Mouse (Mus musculus) frontal cortex, postnatal 36 days (tissue): ENCODE measurements around the gene Traf3ip1.

ENCODE experiments used
- DNase-seq, 2 experiments: peaks; one replicate each; pipeline ENCODE4 v3.0.0; 2022; ENCODE audit warnings: low spot score in 2 of 2

Traf3ip1 gene

DNA sequence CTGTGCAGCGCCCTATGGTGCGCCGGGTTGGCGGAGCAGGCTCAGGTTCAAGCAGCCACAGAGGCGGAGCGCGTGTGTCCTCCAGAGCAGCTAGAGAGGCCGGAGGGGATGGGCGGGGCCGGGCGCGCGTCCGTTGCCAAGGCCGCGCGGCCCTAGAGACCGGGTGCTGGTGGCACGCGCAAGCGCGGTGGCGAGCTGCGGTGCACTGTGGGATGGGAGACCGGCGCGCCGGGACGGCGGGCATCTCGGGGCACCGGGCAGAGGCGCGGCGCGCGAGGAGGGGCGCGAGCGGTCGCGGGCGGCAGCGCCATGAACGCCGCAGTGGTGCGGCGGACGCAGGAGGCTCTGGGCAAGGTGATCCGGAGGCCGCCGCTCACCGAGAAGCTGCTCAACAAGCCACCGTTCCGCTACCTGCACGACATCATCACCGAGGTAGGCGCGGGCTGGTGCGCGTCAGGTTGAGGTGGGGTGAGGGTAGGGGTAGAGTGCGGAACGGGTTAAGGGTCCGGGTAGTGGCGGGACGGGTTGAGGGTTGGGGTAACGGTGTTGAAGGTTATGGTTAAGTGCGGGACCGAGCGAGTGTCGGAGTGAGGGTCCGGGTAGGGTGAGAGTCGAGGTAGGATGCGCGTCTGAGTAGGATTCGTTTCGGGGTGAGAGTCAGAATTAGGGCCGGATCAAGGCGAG, at the start of gene Traf3ip1:
Traf3ip1 (plus strand) TSS at position 191 of the 684 bp plus-strand sequence.
- DNase-seq, result peak; percentile 90

DNA sequence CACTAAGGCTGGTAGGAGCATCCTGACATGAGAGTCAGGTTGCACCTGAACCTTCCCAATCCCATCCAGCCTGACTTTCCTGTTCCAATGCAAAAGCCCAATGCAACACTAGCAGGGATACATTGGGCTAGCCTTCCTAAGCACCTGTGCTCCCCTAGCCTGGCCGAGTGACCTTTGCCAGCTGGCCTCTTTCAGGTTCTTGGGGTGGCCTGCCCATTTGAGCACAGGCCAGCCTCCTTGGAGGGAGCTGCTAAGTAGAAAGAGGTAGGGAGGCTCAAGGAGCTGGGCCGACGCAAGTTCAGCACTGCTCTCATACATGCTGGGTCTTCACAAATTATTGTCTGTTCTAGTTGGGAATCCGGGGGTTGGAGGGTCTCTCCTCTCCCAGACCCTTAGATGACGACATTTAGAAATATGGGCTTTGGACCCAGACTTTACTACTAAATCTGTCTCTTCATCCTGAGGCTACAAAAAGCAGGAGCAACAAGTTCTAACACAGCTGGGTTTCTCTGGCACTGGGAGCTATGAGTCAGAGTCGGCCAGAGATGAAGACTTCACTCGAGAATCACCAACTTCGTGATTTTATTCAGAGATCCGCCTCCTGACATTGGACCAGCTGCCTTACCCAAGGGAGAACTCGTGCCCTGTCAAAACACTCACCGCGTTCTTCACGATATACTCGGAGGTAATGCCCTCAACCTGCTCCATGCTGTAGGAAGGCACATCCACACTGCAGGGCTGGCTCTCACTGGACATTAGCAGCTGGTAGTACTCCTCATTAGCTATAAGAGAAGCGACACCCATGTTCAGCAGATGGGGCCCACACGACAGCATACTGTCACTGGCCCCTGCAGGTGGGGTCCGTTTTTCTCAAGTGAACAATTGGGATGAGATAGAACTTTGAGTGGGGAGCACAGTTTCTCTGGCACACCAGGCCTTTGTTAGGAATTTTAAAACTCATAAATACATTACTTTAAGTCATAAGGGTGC, 49.3 kb upstream of the Traf3ip1 start:
- peak; percentile 19 to 63 for DNase-seq

DNA sequence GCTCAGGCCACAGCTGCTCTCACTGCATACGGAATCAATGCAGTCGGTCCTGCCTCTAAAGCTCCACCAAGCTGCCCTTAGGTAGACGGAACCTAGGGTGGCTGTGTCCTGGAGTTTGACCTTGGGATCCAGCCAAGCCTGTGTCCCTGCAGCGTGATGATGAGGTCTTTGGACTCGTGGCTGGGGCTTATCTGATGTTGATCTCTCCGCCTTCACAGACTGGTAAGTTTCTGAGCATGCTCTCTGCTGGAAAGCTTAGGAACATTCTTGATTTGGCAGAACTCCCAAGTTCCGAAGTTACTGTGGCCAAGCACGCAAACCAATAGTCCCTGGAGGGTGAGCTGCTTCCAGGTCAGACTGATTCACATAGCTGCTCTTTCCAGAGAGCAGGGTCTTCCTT, 48.4 kb upstream of the Traf3ip1 start:
- DNase-seq, result peak; percentile 19 to 22

DNA sequence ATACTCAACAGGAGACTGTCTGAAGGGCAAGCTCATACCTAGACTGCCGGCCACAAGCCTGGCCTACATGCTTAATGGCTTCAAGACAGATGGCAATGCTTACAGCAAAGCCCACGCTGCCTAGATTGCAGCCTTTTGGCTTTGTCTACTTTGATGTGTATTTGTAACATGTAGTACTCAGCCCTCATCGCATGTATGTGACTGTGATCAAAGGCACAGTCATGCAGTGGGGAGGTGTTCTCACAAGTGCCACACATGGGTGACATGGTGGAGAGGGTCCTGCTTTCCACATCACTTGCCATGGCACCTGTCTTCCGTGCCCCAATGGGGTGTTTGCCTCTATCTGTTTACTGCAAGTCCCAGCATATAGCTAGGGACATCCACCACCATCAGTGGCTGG, 47.9 kb upstream of the Traf3ip1 start:
- DNase-seq, result no peak

DNA sequence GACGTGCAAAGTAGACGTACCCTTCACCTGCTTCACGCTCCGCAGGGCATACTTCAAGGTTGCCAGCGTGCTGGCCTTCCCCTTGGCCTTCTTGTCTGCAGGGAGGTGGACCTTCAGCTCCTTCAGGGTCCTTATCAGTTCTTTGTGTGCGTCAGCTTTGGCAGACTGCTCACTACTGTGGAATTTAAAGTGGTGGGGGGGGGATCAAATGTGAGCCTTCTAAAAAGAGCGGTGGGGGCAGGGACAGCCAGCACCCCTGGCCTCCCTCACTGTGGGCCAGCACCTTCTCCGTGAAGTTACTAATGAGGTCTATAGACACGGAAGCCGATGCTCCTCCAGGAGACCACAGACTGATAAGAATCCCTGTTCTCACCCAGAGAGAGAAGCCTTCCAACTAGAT, 45.8 kb upstream of the Traf3ip1 start:
- DNase-seq, result no peak

DNA sequence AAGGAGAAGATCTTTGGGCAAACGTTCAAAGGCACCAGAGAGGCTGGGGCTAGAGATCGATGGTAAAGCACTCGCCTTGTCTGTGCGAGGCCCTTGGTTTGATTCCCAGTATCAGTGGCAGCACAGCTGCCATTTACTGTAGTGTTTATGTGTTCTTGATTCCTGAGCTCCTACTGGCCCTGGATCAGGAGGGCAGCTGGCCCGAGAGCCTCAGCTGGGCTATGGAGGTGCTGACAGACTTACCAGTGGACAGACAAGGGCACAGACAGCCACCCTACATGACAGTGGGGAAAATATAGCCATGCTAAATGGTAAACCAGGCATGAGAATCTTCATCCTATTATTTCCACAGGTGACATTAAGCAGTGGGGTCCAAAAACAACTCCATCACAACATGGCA, 43.6 kb upstream of the Traf3ip1 start:
- no peak for DNase-seq

DNA sequence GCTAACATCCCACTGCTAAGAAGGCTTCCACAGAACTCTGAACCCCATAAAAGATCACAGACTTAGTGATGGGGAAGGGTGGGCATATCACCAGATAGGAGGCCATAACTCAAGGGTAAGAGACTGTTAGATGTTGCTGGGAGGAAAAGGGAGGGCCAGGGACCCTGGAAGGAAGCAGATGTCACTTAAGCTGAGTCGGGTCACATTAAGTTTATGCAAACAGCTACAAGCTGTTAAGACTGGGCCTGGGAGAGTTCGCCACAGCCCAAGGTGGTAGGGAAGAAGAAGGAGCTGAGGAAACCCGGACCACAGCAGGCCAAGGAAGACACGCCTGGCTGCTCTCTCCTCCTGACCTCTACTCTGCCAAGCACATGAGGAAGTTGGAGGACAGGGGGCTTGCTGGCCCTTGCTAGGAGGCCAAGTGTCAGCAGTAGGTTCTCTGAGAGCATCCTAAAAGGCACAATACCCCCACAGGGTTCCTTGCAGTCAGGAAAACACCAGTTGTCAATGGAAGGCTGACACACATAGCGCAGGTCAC, 42.8 kb upstream of the Traf3ip1 start:
- DNase-seq, result no peak

DNA sequence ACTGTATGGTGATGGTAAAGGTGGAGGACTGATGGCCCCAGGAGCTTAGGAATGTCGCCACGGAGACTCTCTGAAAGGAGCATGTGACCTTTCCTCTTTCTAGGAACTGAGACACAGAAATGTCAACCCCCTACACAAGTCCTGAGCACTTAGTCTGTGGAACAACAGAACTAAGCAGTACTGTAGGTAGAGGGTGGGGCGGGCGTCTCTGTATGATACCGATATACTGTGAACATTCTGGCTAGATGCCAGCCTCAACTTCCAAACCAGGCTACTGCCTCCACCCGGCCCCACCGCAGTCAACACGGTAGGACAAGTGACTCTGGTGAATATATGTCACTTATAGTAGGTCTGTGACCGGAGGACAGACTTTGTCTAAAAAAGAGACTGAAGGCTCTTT, 40.5 kb upstream of the Traf3ip1 start:
- no peak for DNase-seq

DNA sequence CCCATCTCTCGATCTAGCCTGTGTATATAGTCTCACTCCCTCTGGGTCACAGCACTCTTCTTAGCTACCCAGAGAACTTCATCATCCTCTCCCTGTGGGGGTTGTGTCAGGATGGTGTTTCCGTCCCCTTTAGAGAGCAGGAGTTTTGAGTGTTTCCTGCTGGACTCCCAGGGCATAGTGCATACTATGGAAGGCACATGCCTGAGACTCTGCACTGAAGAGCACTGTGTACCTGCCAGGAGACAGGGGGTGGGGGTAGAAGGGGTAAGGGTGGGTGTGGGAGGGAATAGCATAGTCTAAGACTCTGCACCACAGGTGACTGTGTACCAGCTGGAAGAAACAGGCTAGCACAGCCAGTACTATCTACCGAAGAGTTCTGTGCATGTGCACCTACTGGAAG, 40.1 kb upstream of the Traf3ip1 start:
- no peak for DNase-seq

DNA sequence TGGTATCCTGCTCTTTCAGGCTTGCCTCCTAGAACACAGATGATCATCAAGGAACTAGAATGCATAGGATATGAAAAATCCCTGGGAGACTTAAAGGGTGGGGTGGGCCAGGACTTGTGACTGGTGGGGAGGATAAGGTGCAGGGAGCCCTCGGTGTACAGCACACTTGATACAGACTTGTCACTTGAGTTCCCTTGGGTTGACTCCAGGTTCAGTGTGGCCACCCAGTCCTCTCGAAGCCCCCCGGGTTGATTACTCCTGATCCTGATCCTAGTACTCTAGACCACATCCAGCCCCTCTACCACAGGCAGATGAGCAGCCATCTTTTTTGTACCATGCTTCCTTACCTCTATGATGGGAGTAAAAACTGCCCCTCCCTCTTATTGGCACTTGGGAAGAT, 39.5 kb upstream of the Traf3ip1 start:
- no peak for DNase-seq

DNA sequence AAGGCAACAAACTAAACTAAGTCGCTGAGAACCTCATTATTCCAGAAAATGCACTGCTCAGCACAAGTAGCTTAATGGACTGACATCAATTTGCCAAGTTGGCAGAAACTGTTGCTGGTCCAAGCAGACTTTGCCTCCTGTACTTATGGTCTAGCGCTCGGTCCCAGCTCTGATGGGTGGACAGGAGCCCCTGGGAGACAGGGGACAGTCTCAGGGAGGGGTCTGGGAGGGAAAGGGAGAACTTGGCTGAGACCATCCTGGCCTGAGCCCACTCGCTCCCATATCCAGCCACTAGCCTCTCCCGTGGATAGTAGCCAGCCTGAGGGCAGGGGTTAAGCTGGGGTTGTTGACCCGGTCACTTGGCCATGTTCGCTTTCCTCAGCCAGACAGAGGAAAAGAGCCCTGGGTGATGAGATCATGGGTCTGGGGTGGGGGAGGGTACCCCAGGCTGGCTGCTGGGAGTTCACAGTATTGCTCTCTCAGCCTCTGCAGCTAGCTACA, 38.7 kb upstream of the Traf3ip1 start:
- DNase-seq, result no peak

DNA sequence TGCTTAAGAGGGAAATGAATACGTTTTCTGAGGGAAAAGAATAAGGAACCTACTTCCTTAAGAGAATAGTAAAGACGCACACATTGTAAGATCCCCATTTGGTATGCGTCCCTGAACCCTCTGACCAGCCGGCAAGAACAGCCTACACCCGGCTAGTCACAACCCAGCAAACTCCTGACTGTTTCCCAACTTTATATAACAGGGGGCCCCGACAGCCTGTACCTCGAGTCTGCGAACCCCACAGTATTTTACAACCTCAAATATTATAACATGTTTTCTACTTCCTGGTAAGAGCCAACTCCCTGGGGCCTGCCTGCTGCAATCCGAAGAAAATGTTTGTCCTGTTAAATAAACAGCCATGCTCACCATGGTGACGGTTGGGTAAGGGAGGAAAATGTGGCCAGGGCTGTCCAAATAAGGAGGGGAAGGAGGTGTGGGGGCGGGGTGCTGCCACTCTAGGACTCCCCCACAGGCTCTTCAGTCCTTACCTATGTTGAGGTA, 38.1 kb upstream of the Traf3ip1 start:
- DNase-seq, result peak; percentile 25 to 27

DNA sequence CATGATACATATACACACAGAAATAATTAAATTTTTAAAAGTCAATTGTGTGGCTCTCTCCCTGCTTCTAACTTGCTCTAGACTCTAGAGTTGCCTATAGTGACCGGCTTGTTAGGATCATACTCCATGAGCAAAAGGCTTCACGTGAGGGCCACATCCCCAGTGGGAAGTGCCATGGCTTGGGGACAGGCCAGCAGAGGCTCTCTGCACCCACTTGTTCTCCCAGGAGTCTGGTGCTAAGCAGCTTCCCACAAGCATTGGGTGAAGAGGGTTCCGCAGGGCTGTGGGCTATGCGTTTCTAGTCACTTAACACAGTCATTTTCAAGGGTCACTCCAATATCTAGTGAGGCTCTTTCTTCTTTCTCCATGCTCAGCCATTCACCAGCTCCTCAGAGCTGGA, 37.3 kb upstream of the Traf3ip1 start:
- no peak for DNase-seq

DNA sequence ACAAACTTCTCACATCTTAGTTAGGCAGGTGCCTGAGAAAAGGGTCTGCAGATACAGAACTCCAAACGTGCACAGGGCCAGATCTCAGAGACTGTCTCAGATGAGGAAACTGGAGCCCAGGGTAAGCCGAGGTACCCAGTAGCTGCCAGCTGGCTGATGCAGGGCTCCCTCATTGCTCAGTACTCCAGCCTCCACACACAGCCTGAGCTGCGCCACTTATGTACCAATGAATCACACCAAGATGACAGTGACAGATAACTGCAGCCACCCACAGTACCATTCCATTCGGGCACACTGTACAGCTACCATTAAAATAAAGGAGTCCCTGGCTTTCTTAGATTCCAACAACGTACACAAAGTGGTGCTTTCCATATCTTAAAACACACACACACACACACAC, 36.7 kb upstream of the Traf3ip1 start:
- peak; percentile 65 to 77 for DNase-seq

DNA sequence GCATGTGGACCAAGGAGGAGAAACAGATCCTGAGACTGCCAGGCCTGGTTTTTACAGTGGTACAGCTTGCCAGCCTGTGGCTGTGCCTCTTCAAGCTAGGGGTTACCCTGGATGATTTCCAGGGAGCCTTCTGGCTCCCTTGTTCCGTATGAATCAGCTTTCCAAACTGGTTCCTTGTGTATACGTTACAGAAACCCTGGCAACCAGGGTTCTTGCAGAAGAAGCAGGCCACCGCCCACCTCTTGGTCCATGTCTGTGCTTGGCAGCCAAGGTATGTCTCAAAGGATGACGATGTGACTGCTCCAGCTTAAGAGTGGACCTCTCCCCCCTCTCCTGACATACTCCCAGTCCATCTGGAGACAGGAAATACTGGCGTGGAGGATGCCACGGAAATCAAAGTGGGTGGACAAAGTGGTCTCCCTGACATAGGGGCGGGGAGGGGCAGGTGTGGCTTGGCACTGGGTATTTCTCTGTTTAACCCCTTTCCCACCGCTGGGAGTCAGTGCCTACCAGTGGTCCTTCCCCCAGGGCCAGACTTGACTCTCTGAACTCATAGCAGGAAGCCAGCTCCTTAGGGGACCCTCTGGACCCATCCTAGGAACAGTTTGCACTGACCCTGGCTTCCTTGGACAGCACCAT, 36.1 kb upstream of the Traf3ip1 start:
- peak; percentile 65 to 79 for DNase-seq

DNA sequence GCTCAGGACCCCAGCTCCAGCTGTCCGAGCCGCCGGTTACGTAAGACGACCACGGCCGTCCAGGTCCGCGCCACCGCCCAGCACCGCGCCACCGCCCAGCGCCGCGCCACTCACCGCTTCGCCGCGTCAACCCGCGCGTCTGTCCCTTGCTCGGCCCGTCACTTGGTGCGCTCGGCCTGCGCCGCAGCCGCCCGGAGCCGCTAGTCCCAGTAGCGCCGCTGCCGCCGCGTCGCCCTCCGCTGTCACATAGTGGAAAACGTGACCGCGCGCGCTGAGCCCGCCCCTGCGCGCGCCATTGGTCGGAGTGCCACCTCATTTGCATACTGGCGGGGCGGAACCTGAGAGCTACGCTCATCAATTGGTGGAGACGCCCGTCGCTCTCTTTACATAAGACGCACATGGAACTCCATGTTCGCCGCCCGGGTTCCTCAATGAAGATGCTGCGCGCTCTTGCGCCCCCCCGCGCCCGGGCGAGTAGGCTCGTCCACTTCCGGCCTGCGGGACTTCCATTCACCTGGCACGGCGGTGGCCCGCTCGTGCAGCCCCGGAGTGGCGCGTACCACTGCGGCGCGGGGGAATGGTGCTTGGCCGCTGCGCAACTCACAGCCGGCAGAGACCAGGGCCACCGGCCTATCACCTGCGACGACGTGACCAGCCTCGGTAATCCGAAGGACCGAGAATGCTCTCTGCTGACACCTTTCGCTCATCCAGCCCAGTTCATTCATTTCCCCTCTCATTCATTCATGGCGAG, 35.2 kb upstream of the Traf3ip1 start, which contains the start of gene Per2:
Per2 (minus strand) TSS at position 266 of the 751 bp plus-strand sequence.
- peak; percentile 99 to 100 for DNase-seq

DNA sequence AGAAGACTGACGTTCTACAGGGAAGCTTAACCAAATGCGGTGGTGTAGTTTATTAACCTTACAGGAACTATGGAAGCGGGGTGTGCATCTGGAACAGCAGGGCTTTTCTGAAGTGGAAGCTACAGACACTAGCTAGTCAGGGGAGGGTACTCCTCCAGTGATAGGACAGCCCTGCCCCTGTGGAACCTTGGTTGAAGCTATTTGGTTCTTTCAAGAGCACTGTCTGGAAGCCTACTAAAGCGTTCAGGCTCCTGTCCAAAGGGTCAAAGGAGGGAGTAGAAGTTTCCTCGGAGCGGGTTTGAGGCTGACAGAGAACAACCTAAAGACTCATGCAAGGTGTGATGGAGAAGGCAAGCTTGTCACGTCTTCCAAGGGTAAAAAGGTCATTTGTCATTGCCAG, 34.4 kb upstream of the Traf3ip1 start:
- DNase-seq, result no peak

DNA sequence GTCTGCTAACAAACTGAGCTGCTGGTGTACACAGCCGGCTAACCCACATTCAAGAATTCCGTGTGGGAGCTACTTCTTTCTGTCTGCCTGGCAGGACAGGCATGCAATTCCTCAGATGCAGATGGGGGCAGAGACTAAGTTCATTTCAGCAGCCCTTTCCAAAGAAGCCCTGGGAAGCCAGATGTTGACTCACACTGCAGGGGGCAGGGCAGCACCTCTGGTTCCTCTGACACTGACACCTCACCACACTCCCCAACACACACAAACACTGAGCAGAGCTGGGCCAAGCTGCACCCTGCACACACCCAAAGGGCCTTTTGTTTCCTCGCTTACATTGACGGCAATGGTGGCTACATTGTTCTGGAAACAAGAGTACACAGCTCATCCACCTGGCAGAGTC, 33.9 kb upstream of the Traf3ip1 start:
- DNase-seq, result no peak

DNA sequence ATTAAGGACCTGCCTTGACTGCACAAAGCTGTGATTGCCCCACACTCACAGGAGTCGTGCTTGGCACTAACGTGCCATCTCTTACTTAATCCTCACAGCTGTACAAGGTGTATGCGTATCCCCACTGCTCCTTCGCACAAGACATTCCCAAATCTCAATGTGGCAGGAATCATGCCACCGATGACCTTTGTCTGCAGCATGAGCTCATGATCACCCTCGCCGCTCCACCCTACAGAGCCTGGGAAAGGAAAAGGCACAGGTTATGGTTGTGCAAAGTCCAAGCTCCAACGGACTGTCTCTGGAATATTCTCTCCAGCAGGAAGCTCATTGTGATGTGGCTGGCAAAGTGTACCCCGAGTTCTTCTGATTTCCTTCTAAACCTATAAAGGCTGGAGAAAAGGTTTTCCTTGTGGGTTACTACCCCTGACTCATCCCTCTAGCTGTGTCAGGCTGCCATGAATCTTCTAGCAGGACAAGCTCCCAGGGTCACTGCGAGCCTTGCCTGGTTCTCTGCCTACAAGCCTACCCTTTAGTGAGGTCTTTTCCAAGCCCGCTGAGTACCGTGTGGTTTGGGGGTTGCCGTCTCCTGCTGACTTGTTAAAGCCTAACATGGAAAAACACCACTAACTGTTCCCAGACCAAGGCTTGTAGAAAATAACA, 31.0 kb upstream of the Traf3ip1 start:
- no peak for DNase-seq

DNA sequence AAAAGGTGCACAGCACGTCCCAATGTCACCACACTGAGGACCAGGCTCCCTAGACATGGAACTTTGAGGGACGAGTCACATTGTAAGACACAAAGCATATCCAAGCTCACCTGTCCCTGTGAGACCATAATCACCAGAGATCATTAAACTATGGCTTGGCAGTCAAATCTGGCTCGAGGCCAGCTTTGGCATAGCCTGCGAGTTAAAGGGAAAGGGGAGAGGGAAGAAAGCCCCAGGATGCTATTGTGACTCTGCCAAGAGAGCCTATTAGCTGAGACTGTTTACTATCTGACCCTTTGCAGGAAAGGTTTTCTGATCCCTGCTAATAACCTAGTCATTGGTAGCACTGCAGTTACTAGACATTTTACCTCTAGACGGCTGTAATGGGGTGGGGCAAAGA, 30.0 kb upstream of the Traf3ip1 start:
- DNase-seq, result no peak
